Mouse (Mus musculus): ENCODE data around the gene Tcf7l1.

DNA sequence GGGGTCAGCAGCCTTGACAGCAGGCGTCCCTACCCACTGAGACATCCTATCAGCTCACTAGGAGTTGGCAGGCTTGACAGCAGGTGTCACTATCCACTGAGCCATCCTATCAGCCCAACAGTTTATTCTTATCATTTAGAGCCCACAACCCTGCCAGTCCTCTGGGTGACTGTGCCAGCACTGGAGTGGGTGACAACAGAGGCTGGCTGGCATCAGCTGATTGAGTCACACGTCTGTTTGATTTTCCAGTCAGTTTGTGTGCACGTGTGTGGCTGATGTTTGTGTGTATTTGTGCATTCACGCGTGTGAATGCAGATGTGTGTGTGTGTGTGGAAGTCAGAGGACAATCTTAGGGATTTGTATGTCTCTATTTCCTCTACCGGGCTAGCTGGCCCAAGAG is 13.1 kb upstream of the Tcf7l1 start:
- TF ChIP-seq HCFC1 (IDR thresholded peaks at IDR 0.05; ENCODE audit: borderline replicate concordance, insufficient read depth, low read length): no peak
- TF ChIP-seq ZC3H11A (IDR thresholded peaks at IDR 0.05; ENCODE audit: borderline replicate concordance, low read depth, low read length): no peak
- no peak for TF ChIP-seq MAFK (IDR thresholded peaks at IDR 0.05; ENCODE audit: insufficient read depth, low read depth, low read length)
